Mouse (Mus musculus) neutrophil, adult 83 days (primary cell): ENCODE measurements around the gene Gm6812. TPM values are rescaled to one million over a fixed set of nuclear protein-coding genes. Genes with fewer than 3 reads are reported as not detected.

Source experiments
- total RNA-seq, 2 experiments: library from RNA; stranded (reverse); gene quantifications; one replicate each; pipeline ENCODE4 v1.2.4; 2023

Gene Gm6812
- not detected for total RNA-seq

GRCm38 (mm10) chrX:68892953-68893352 is at the start of gene Gm6812:
TSS of gene Gm6812 (minus strand) at chrX:68893053.

Other genes starting within 250 kb of the Gm6812 start
- gene Fmr1, start 214.5 kb downstream of the Gm6812 start, total RNA-seq: 10 to 100 TPM; 54.3 to 55.4 TPM
- gene Fmr1nb, start 131.2 kb downstream of the Gm6812 start, total RNA-seq: not detected
- gene Gm14698, start 72.0 kb downstream of the Gm6812 start, total RNA-seq: 1 to 10 TPM in 1 of 2 experiments, under 1 TPM in 1; 0.33 to 1.1 TPM